Mouse (Mus musculus) liver, embryonic 14.5 days (tissue): Measurements from ENCODE around the gene Rsf1.

ENCODE experiments used
- CTCF ChIP-seq: IDR thresholded peaks from 2 replicates; pipeline ENCODE4 v1.5.1; 2016; ENCODE audit warnings: antibody characterized with exemption, low read depth, control low read depth
- EP300 ChIP-seq: IDR thresholded peaks from 2 replicates; pipeline ENCODE4 v1.6.1; 2016; ENCODE audit warnings: antibody characterized with exemption, low read depth

GRCm38 (mm10) chr7:97720109-97720508, 140.4 kb downstream of the Rsf1 start:
- TF ChIP-seq CTCF (no peak), EP300 (no peak)
